Mouse (Mus musculus): ENCODE measurements at regions not wholly inside any gene's neighbourhood (a gene's known extent, or its start where the extent isn't known, plus 50 kb on each side); places are given as distances from the start of the nearest gene placed in this dataset.

DNA sequence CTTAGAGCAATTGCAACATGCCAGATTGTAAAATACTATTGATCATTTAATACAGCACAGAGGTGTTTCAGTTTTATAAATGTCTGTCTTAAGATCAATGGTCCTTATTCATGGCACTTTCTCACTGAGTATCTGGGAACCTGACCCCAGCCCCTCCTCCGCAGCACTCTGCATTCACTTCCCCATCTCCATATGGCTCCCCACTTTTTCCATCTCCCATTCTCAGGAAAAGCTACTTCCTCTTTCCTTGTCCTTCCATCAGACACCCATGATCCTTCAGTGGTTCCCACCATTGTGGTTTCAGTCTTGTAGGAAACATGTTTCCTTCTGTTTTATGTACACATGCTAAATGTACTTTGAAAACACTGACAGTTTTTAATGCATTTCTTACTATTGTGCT, 497.3 kb upstream of the Cited2 start:
- Histone ChIP-seq H3K27ac (replicated peaks in 1 of 2; ENCODE audit: control insufficient read depth in 1 of 2, insufficient read depth in 1 of 2, low read depth in 2 of 2, low read length in 2 of 2) (no peak overlapping the region), H3K9me3 (ENCODE audit: control insufficient read depth, low read length) (no peaks in the 10 kb centered on the region), H3K4me1 (ENCODE audit: control insufficient read depth in 2 of 2, insufficient read depth in 2 of 2, low read length in 2 of 2) (peaks cover 6 to 8% of the 10 kb centered on the region in 2 experiments), H3K27me3 (ENCODE audit: control insufficient read depth, insufficient read depth, low read length) (no peaks in the 10 kb centered on the region), H3K36me3 (ENCODE audit: control insufficient read depth, insufficient read depth, low read length) (no peaks in the 10 kb centered on the region), H3K9ac (ENCODE audit: low read length) (no peak overlapping the region), H3K4me3 (ENCODE audit: control insufficient read depth in 1 of 2, insufficient read depth in 1 of 2, low read depth in 1 of 2, low read length in 2 of 2) (no peak overlapping the region), H3K4me2 (ENCODE audit: low read length) (no peak overlapping the region)
- 87% methylated on average over 1 of the region's 1 CpGs for WGBS
- ATAC-seq (ENCODE audit: insufficient number of reproducible peaks, insufficient read depth, low FRiP score, low read depth), result no peak

DNA sequence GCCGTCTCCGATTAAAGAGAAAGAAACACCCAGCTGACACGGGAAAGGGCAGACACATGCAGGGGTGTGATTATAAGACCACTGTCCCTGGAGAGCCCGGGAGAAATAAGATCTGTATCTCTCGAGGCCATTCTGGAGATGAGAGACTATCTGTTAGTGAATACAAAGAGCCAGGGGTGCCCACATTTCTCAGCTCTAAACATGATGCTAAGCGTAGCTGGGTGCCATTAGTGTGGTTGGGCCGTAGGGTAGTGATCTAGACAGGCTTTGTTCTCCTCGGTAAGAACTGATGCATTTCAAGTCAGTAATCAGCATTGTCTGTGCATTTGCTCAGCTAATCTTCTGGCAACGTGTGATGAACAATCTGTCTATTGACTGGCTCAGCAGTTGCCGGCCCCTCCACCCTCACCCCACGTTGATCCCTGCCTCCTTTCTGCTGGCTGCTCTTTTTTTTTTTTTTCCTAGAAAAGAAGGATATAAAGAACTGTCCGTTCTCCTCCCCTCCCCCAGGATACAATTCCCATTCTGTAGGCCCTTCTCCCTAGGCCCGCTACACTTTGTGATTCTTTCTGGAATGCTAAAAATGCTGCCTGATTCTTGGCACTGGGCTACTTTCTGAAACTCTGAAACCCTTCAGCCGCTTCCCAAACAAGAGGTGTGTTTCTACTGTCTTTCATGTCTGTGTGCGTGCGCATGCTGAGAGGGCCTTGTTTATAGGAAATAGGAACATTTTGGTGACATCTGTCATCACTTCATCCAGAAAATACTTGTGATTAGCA, 492.8 kb upstream of the Cited2 start:
- Histone ChIP-seq H3K27me3 (ENCODE audit: control insufficient read depth, insufficient read depth, low read length) (no peaks in the 10 kb centered on the region), H3K4me2 (ENCODE audit: low read length) (peak overlapping the region; percentile 63), H3K9me3 (ENCODE audit: control insufficient read depth, low read length) (no peaks in the 10 kb centered on the region), H3K9ac (ENCODE audit: low read length) (peak overlapping the region; percentile 45; the same call in 1 of the 2 replicates), H3K4me3 (ENCODE audit: control insufficient read depth in 1 of 2, insufficient read depth in 1 of 2, low read depth in 1 of 2, low read length in 2 of 2) (peak overlapping the region; percentile 17 to 23; a peak in 3 of 4 replicates), H3K36me3 (ENCODE audit: control insufficient read depth, insufficient read depth, low read length) (no peaks in the 10 kb centered on the region), H3K27ac (replicated peaks in 1 of 2; ENCODE audit: control insufficient read depth in 1 of 2, insufficient read depth in 1 of 2, low read depth in 2 of 2, low read length in 2 of 2) (peak overlapping the region; percentile 51 to 63; a peak in 3 of 4 replicates), H3K4me1 (ENCODE audit: control insufficient read depth in 2 of 2, insufficient read depth in 2 of 2, low read length in 2 of 2) (peaks cover 6 to 8% of the 10 kb centered on the region in 2 experiments)
- 7% methylated on average over 16 of the region's 16 CpGs for WGBS
- no peak for ATAC-seq (ENCODE audit: insufficient number of reproducible peaks, insufficient read depth, low FRiP score, low read depth)

DNA sequence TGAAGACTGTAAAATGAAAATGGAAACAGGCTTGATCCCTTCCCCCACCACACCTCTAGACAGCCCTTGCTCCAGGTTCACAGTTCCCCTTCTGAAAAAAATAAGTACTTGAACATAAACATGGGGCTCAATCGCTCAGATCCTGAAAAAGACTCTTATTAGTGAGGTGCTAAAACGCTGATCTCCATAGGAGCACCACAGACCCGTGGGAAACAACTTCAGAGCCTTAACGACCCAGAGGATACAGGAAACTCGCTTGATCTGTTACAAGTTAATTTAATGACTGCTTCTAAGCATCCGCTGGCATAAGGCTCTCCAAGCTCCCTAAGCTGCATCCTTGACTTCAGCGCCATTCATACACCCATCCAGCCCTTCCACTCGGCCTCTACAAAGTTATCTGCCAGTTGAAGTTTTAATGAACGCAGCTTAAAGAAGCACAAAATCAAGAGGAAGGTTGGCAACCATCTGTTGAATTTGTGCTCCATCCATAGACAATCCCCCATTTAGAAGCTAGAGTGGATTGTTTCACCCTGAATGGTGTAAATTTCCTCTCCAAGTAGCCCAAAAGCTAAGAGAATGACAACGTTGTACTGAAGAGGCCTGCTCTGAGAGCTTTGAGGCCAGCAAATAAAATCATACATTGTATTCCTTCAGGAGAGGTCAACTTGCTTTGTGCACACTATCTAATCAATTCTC, 486.9 kb upstream of the Cited2 start:
- no peaks in the 10 kb centered on the region for H3K36me3 ChIP-seq (ENCODE audit: control insufficient read depth, insufficient read depth, low read length)
- ATAC-seq (ENCODE audit: insufficient number of reproducible peaks, insufficient read depth, low FRiP score, low read depth), result no peak
- peaks cover 8 to 9% of the 10 kb centered on the region in 2 experiments for H3K4me1 ChIP-seq (ENCODE audit: control insufficient read depth in 2 of 2, insufficient read depth in 2 of 2, low read length in 2 of 2)
- 0 out of 4 replicates have a peak overlapping the region, but pooled peaks of 1 of the 2 experiments have one; percentile 45 for H3K27ac ChIP-seq (replicated peaks in 1 of 2; ENCODE audit: control insufficient read depth in 1 of 2, insufficient read depth in 1 of 2, low read depth in 2 of 2, low read length in 2 of 2)
- H3K9ac ChIP-seq (ENCODE audit: low read length), result no peak overlapping the region
- WGBS, result 48% methylated on average over 10 of the region's 10 CpGs
- H3K4me3 ChIP-seq (ENCODE audit: control insufficient read depth in 1 of 2, insufficient read depth in 1 of 2, low read depth in 1 of 2, low read length in 2 of 2), result no peak overlapping the region
- no peak overlapping the region for H3K4me2 ChIP-seq (ENCODE audit: low read length)
- H3K9me3 ChIP-seq (ENCODE audit: control insufficient read depth, low read length), result no peaks in the 10 kb centered on the region
- H3K27me3 ChIP-seq (ENCODE audit: control insufficient read depth, insufficient read depth, low read length), result no peaks in the 10 kb centered on the region

DNA sequence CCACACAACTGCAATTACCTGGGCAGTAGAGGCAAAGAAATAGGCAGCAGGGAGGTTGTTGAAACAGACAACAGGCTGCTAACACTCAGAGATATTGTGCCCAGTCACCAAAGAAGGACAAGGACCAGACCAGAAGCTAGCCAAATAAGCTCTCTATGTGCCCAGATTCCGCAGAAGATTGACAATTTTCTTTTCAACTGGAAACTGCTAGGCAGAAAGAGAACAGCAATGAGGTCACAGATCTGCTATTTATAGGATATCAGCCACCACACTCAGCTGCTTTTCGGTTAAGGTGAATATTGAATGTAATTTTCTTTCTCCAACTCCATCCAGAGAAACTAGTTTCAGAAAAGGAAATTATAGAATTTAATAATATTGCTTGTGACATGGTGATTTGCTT, 486.3 kb upstream of the Cited2 start:
- H3K4me2 ChIP-seq (ENCODE audit: low read length), result no peak overlapping the region
- no peak for ATAC-seq (ENCODE audit: insufficient number of reproducible peaks, insufficient read depth, low FRiP score, low read depth)
- peaks cover 8 to 9% of the 10 kb centered on the region in 2 experiments for H3K4me1 ChIP-seq (ENCODE audit: control insufficient read depth in 2 of 2, insufficient read depth in 2 of 2, low read length in 2 of 2)
- H3K36me3 ChIP-seq (ENCODE audit: control insufficient read depth, insufficient read depth, low read length), result no peaks in the 10 kb centered on the region
- no peak overlapping the region for H3K4me3 ChIP-seq (ENCODE audit: control insufficient read depth in 1 of 2, insufficient read depth in 1 of 2, low read depth in 1 of 2, low read length in 2 of 2)
- no peaks in the 10 kb centered on the region for H3K9me3 ChIP-seq (ENCODE audit: control insufficient read depth, low read length)
- H3K27ac ChIP-seq (replicated peaks in 1 of 2; ENCODE audit: control insufficient read depth in 1 of 2, insufficient read depth in 1 of 2, low read depth in 2 of 2, low read length in 2 of 2), result peak overlapping the region in 1 of 2 experiments; percentile 45; a peak in 1 of 4 replicates
- WGBS, result 30% methylated on average over 2 of the region's 2 CpGs
- no peak overlapping the region for H3K9ac ChIP-seq (ENCODE audit: low read length)
- no peaks in the 10 kb centered on the region for H3K27me3 ChIP-seq (ENCODE audit: control insufficient read depth, insufficient read depth, low read length)

DNA sequence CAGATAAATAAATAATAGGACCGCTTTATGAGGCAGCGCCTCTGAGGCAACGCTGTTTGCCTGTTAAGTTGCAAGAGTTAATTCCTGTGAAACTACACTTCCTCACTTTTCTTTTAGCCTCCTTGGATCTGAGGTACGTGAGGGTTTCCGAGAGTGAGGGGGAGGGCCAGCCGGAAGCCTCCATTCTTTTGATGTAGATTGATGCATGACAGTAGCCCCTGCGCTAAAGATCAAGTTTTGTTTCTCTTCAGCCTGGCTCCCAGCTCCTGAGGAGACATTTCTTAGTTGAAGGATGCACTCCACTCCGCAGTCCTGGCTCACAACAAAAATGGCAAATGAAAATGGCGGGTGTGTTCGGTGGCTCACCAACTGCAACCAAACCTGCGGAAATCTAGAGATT, 485.6 kb upstream of the Cited2 start:
- Histone ChIP-seq H3K9ac (ENCODE audit: low read length) (no peak overlapping the region), H3K9me3 (ENCODE audit: control insufficient read depth, low read length) (no peaks in the 10 kb centered on the region), H3K27me3 (ENCODE audit: control insufficient read depth, insufficient read depth, low read length) (no peaks in the 10 kb centered on the region), H3K27ac (replicated peaks in 1 of 2; ENCODE audit: control insufficient read depth in 1 of 2, insufficient read depth in 1 of 2, low read depth in 2 of 2, low read length in 2 of 2) (no peak overlapping the region), H3K4me2 (ENCODE audit: low read length) (no peak overlapping the region), H3K36me3 (ENCODE audit: control insufficient read depth, insufficient read depth, low read length) (no peaks in the 10 kb centered on the region), H3K4me1 (ENCODE audit: control insufficient read depth in 2 of 2, insufficient read depth in 2 of 2, low read length in 2 of 2) (peaks cover 8 to 9% of the 10 kb centered on the region in 2 experiments), H3K4me3 (ENCODE audit: control insufficient read depth in 1 of 2, insufficient read depth in 1 of 2, low read depth in 1 of 2, low read length in 2 of 2) (no peak overlapping the region)
- ATAC-seq (ENCODE audit: insufficient number of reproducible peaks, insufficient read depth, low FRiP score, low read depth), result no peak
- 68% methylated on average over 11 of the region's 11 CpGs for WGBS

GRCm38 (mm10) chr10:17237918-17238850, 484.8 kb upstream of the Cited2 start:
- no peak for ATAC-seq (ENCODE audit: insufficient number of reproducible peaks, insufficient read depth, low FRiP score, low read depth)
- Histone ChIP-seq H3K9me3 (ENCODE audit: control insufficient read depth, low read length) (no peaks in the 10 kb centered on the region), H3K27ac (replicated peaks in 1 of 2; ENCODE audit: control insufficient read depth in 1 of 2, insufficient read depth in 1 of 2, low read depth in 2 of 2, low read length in 2 of 2) (no peak overlapping the region), H3K36me3 (ENCODE audit: control insufficient read depth, insufficient read depth, low read length) (no peaks in the 10 kb centered on the region), H3K27me3 (ENCODE audit: control insufficient read depth, insufficient read depth, low read length) (no peaks in the 10 kb centered on the region), H3K4me3 (ENCODE audit: control insufficient read depth in 1 of 2, insufficient read depth in 1 of 2, low read depth in 1 of 2, low read length in 2 of 2) (no peak overlapping the region), H3K4me2 (ENCODE audit: low read length) (no peak overlapping the region), H3K4me1 (ENCODE audit: control insufficient read depth in 2 of 2, insufficient read depth in 2 of 2, low read length in 2 of 2) (peaks cover 8 to 9% of the 10 kb centered on the region in 2 experiments), H3K9ac (ENCODE audit: low read length) (no peak overlapping the region)
- 72% methylated on average over 12 of the region's 12 CpGs for WGBS

- H3K27me3 ChIP-seq (ENCODE audit: control insufficient read depth, insufficient read depth, low read length), result no peaks in the 10 kb centered on the region
- no peak for ATAC-seq (ENCODE audit: insufficient number of reproducible peaks, insufficient read depth, low FRiP score, low read depth)
- H3K4me2 ChIP-seq (ENCODE audit: low read length), result no peak overlapping the region
- H3K4me1 ChIP-seq (ENCODE audit: control insufficient read depth in 2 of 2, insufficient read depth in 2 of 2, low read length in 2 of 2), result no peaks in the 10 kb centered on the region
- 65% methylated on average over 2 of the region's 2 CpGs for WGBS
- no peaks in the 10 kb centered on the region for H3K9me3 ChIP-seq (ENCODE audit: control insufficient read depth, low read length)
- H3K4me3 ChIP-seq (ENCODE audit: control insufficient read depth in 1 of 2, insufficient read depth in 1 of 2, low read depth in 1 of 2, low read length in 2 of 2), result no peak overlapping the region
- H3K9ac ChIP-seq (ENCODE audit: low read length), result no peak overlapping the region
- H3K36me3 ChIP-seq (ENCODE audit: control insufficient read depth, insufficient read depth, low read length), result no peaks in the 10 kb centered on the region
- H3K27ac ChIP-seq (replicated peaks in 1 of 2; ENCODE audit: control insufficient read depth in 1 of 2, insufficient read depth in 1 of 2, low read depth in 2 of 2, low read length in 2 of 2), result no peak overlapping the region
Measured at GRCm38 (mm10) chr10:17248270-17248669, 474.7 kb upstream of the Cited2 start.

Measured in heart, embryonic 14.5 days (tissue).